ENCODE assay signal across 17 mouse cellular contexts in genomic region chr11:118225056-118225836, GRCm38 (mm10). TPM values are rescaled to one million over a fixed set of nuclear protein-coding genes. Genes with fewer than 3 reads are reported as not detected.
DNase-seq lines count a peak whose midpoint lies in the region; ATAC-seq lines count a peak whose summit lies in the region.
"Had no signal": no experiment of that assay in that cellular context is flagged by ENCODE, and none has a peak within 500 bp of the region (broad histone marks: within the 10 kb centered on the region; RNA-seq: fewer than 3 reads in every experiment).

No protein-coding gene starts in this region.

- no peaks in the 10 kb centered on the region for H3K27me3 ChIP-seq in midbrain, embryonic 14.5 days (ENCODE audit: control insufficient read depth, insufficient read depth, low read length)
- no peaks in the 10 kb centered on the region for H3K27me3 ChIP-seq in midbrain, embryonic 15.5 days (replicated peaks)
- H3K27me3 ChIP-seq in embryonic facial prominence, embryonic 14.5 days (replicated peaks; ENCODE audit: control insufficient read depth, insufficient read depth, low read length): no peaks in the 10 kb centered on the region
- H3K27me3 ChIP-seq in limb, embryonic 12.5 days: no peaks in the 10 kb centered on the region
- H3K27me3 ChIP-seq: heart, embryonic 15.5 days; hindbrain, embryonic 12.5 days; Patski; stomach, embryonic 15.5 days had no signal

- ATAC-seq in midbrain, embryonic 14.5 days (ENCODE audit: low FRiP score, low TSS enrichment): no peak
- ATAC-seq in midbrain, embryonic 15.5 days (replicated peaks): no peak
- no peak for ATAC-seq in embryonic facial prominence, embryonic 14.5 days (ENCODE audit: low read depth)
- no peak for ATAC-seq in limb, embryonic 12.5 days (ENCODE audit: insufficient number of reproducible peaks, insufficient read depth, low FRiP score, low TSS enrichment, low read depth)
- ATAC-seq: intestine, embryonic 16.5 days; Patski had no signal

- DNase-seq in embryo, embryonic 10.5 days (ENCODE audit: low spot score): peak; percentile 31
- no peak for DNase-seq in embryo, embryonic 11 days
- DNase-seq in midbrain, embryonic 14.5 days: peak; percentile 11
- no peak for DNase-seq in embryonic facial prominence, embryonic 14.5 days (ENCODE audit: low spot score)
- DNase-seq in retina, postnatal 1 day: no peak
- no peak for DNase-seq in right cerebral cortex, postnatal 25 days
- DNase-seq: cerebellum, adult 11 months; cerebellum, postnatal 25 days; gastrocnemius, postnatal 36 days; lung, postnatal 14 days had no signal

- H3K4me2 ChIP-seq in midbrain, embryonic 14.5 days (ENCODE audit: low read length): no peak overlapping the region
- no peak overlapping the region for H3K4me2 ChIP-seq in midbrain, embryonic 15.5 days
- H3K4me2 ChIP-seq in embryonic facial prominence, embryonic 14.5 days (ENCODE audit: low read depth, low read length): no peak overlapping the region
- 0 out of 2 replicates have a peak overlapping the region, but pooled peaks have one; percentile 15 for H3K4me2 ChIP-seq in limb, embryonic 12.5 days
- H3K4me2 ChIP-seq: heart, embryonic 15.5 days; hindbrain, embryonic 12.5 days; stomach, embryonic 15.5 days had no signal

- H3K36me3 ChIP-seq in midbrain, embryonic 14.5 days (ENCODE audit: control insufficient read depth, insufficient read depth, low read length): no peaks in the 10 kb centered on the region
- no peaks in the 10 kb centered on the region for H3K36me3 ChIP-seq in midbrain, embryonic 15.5 days (replicated peaks)
- H3K36me3 ChIP-seq in embryonic facial prominence, embryonic 14.5 days (ENCODE audit: control insufficient read depth, insufficient read depth, low read length): no peaks in the 10 kb centered on the region
- 0 out of 2 replicates have a peak, but pooled peaks cover 4% of the 10 kb centered on the region for H3K36me3 ChIP-seq in limb, embryonic 12.5 days
- H3K36me3 ChIP-seq: heart, embryonic 15.5 days; hindbrain, embryonic 12.5 days; stomach, embryonic 15.5 days had no signal

- WGBS in midbrain, embryonic 14.5 days: 71% methylated on average over 12 of the region's 12 CpGs
- 69% methylated on average over 12 of the region's 12 CpGs for WGBS in midbrain, embryonic 15.5 days
- WGBS in embryonic facial prominence, embryonic 14.5 days: 58% methylated on average over 12 of the region's 12 CpGs
- 63% methylated on average over 12 of the region's 12 CpGs for WGBS in limb, embryonic 12.5 days

- H3K9ac ChIP-seq in midbrain, embryonic 14.5 days (replicated peaks; ENCODE audit: low read length): no peak overlapping the region
- no peak overlapping the region for H3K9ac ChIP-seq in midbrain, embryonic 15.5 days
- H3K9ac ChIP-seq in embryonic facial prominence, embryonic 14.5 days (ENCODE audit: low read depth, low read length): no peak overlapping the region
- H3K9ac ChIP-seq in limb, embryonic 12.5 days (replicated peaks): no peak overlapping the region
- H3K9ac ChIP-seq: heart, embryonic 15.5 days; hindbrain, embryonic 12.5 days; stomach, embryonic 15.5 days had no signal

- no peak overlapping the region for H3K4me3 ChIP-seq in midbrain, embryonic 14.5 days (replicated peaks; ENCODE audit: low read depth, low read length)
- no peak overlapping the region for H3K4me3 ChIP-seq in midbrain, embryonic 15.5 days
- H3K4me3 ChIP-seq in embryonic facial prominence, embryonic 14.5 days (ENCODE audit: low read depth, low read length): no peak overlapping the region
- no peak overlapping the region for H3K4me3 ChIP-seq in limb, embryonic 12.5 days (replicated peaks)
- H3K4me3 ChIP-seq: heart, embryonic 15.5 days; hindbrain, embryonic 12.5 days; stomach, embryonic 15.5 days had no signal

- no peaks in the 10 kb centered on the region for H3K9me3 ChIP-seq in midbrain, embryonic 14.5 days (ENCODE audit: control insufficient read depth, low read length)
- no peaks in the 10 kb centered on the region for H3K9me3 ChIP-seq in midbrain, embryonic 15.5 days
- H3K9me3 ChIP-seq in embryonic facial prominence, embryonic 14.5 days (ENCODE audit: control insufficient read depth, low read length): no peaks in the 10 kb centered on the region
- H3K9me3 ChIP-seq in limb, embryonic 12.5 days: no peaks in the 10 kb centered on the region
- H3K9me3 ChIP-seq: heart, embryonic 15.5 days; hindbrain, embryonic 12.5 days; stomach, embryonic 15.5 days had no signal

- 0 out of 2 replicates have a peak, but pooled peaks cover 5% of the 10 kb centered on the region for H3K4me1 ChIP-seq in midbrain, embryonic 14.5 days (ENCODE audit: control insufficient read depth, insufficient read depth, low read length)
- peaks cover 3% of the 10 kb centered on the region; the same call in 1 of the 2 replicates for H3K4me1 ChIP-seq in midbrain, embryonic 15.5 days
- H3K4me1 ChIP-seq in embryonic facial prominence, embryonic 14.5 days (ENCODE audit: control insufficient read depth, insufficient read depth, low read length): peaks cover 11% of the 10 kb centered on the region
- peaks cover 35% of the 10 kb centered on the region for H3K4me1 ChIP-seq in limb, embryonic 12.5 days (replicated peaks)
- H3K4me1 ChIP-seq: stomach, embryonic 15.5 days had no signal

- H3K27ac ChIP-seq in midbrain, embryonic 14.5 days (replicated peaks; ENCODE audit: low read depth, low read length): no peak overlapping the region
- H3K27ac ChIP-seq in midbrain, embryonic 15.5 days: no peak overlapping the region
- peak overlapping the region; percentile 48; the same call in 1 of the 2 replicates for H3K27ac ChIP-seq in embryonic facial prominence, embryonic 14.5 days (replicated peaks; ENCODE audit: low read depth, low read length)
- peak overlapping the region; percentile 84 for H3K27ac ChIP-seq in limb, embryonic 12.5 days
- H3K27ac ChIP-seq: heart, embryonic 15.5 days; hindbrain, embryonic 12.5 days; stomach, embryonic 15.5 days had no signal

RNA-seq across cellular contexts. Expression of gene Cyth1, which starts 23.1 kb away (rescaled TPM):
- 23.3 and 33.3 TPM in 2 replicates for polyA plus RNA-seq in midbrain, embryonic 14.5 days (2014; fragmentation: Nextera tagmentation; extraction: Ambion mirVana)
- polyA plus RNA-seq in midbrain, embryonic 15.5 days (2015; fragmentation: Nextera tagmentation; extraction: Ambion mirVana): 28.5 and 30.2 TPM in 2 replicates
- polyA plus RNA-seq in embryonic facial prominence, embryonic 14.5 days (2014; fragmentation: Nextera tagmentation; extraction: Ambion mirVana): 11.4 and 12.5 TPM in 2 replicates
- 24.5 and 26.3 TPM in 2 replicates for polyA plus RNA-seq in limb, embryonic 12.5 days (2016; fragmentation: Nextera tagmentation; extraction: Ambion mirVana)

Comparison
In these comparisons a context has a peak if more than half of its experiments do, and no peak if none do; other contexts are left out.
1. DNase-seq: peak in embryo, embryonic 10.5 days (single experiment) and midbrain, embryonic 14.5 days (single experiment); none in embryo, embryonic 11 days (single experiment), embryonic facial prominence, embryonic 14.5 days (single experiment), retina, postnatal 1 day (single experiment) and right cerebral cortex, postnatal 25 days (single experiment).
2. H3K27ac ChIP-seq: peak in embryonic facial prominence, embryonic 14.5 days (single experiment) and limb, embryonic 12.5 days (single experiment); none in midbrain, embryonic 14.5 days (single experiment) and midbrain, embryonic 15.5 days (single experiment).